In the genomic region with DNA sequence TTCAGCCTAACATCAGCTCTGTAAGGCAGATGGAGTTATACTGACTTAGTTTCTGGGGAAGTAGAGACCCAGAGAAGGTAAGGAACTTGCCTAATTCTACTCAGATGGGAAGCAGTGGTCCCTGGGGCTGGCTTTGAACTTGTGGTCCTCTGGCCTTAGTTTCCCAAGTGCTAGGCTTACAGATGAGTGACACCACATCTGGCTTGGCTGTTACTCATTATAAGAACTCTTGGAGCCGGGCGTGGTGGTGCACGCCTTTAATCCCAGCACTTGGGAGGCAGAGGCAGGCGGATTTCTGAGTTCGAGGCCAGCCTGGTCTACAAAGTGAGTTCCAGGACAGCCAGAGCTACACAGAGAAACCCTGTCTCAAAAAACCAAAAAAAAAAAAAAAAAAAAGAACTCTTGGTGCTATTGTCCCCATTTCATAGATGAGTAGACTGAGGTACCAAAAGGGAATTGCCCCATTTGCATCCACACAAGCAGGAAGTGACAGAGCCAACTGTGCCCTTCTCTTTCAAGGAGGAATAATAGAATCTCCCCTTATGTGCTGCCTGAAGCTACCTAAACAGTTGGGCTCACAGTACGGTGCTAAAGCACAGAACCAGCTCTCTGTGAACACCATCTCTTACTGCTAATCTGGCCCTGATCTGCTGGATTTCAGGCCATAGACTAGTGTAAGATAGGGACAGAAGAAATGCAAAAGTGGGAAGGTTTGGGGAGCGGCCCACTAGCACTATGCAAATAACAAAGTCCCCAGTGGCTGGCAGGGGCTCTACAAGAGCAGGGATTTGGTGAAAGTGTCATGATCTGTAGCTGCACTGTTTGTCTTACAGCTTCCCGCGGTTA, we compare ENCODE assay signal across 10 mouse cellular contexts. TPM values are rescaled to one million over a fixed set of nuclear protein-coding genes. Genes with fewer than 3 reads are reported as not detected.
DNase-seq lines count a peak whose midpoint lies in the region; ATAC-seq and TF ChIP-seq lines count a peak whose summit lies in the region.
"Had no signal": no experiment of that assay in that cellular context is flagged by ENCODE, and none has a peak within 500 bp of the region (broad histone marks: within the 10 kb centered on the region; RNA-seq: fewer than 3 reads in every experiment).

No protein-coding gene starts in this region.

- H3K4me2 ChIP-seq in kidney, postnatal 0 days (ENCODE audit: low read length) = peak overlapping the region; percentile 45
- H3K4me2 ChIP-seq in intestine, embryonic 15.5 days (replicated peaks) = peak overlapping the region; percentile 46
- H3K4me2 ChIP-seq in midbrain, embryonic 13.5 days (replicated peaks) = 0 out of 2 replicates have a peak overlapping the region, but pooled peaks have one; percentile 5

- ATAC-seq in kidney, postnatal 0 days (replicated peaks; ENCODE audit: low FRiP score, low read depth) = no peak
- ATAC-seq in intestine, embryonic 15.5 days = peak; percentile 61
- ATAC-seq in midbrain, embryonic 13.5 days = no peak

- H3K9me3 ChIP-seq in kidney, postnatal 0 days (replicated peaks; ENCODE audit: low read length) = no peaks in the 10 kb centered on the region
- H3K9me3 ChIP-seq in intestine, embryonic 15.5 days = no peaks in the 10 kb centered on the region
- no peaks in the 10 kb centered on the region for H3K9me3 ChIP-seq in midbrain, embryonic 13.5 days

- H3K4me1 ChIP-seq in kidney, postnatal 0 days (replicated peaks; ENCODE audit: insufficient read depth, low read length) = peaks cover 4% of the 10 kb centered on the region
- peaks cover 9% of the 10 kb centered on the region for H3K4me1 ChIP-seq in intestine, embryonic 15.5 days (replicated peaks)
- H3K4me1 ChIP-seq in midbrain, embryonic 13.5 days (replicated peaks) = peaks cover 11% of the 10 kb centered on the region

- no peak overlapping the region for H3K9ac ChIP-seq in kidney, postnatal 0 days (ENCODE audit: low read depth, low read length)
- H3K9ac ChIP-seq in intestine, embryonic 15.5 days = no peak overlapping the region; the same call in 1 of the 2 replicates
- H3K9ac ChIP-seq in midbrain, embryonic 13.5 days (replicated peaks) = 0 out of 2 replicates have a peak overlapping the region, but pooled peaks have one; percentile 32

- 68% methylated on average over 9 of the region's 9 CpGs for WGBS in kidney, postnatal 0 days
- 66% methylated on average over 9 of the region's 9 CpGs for WGBS in intestine, embryonic 15.5 days
- whole genome bisulfite sequencing in midbrain, embryonic 13.5 days = 69% methylated on average over 9 of the region's 9 CpGs

- no peak for DNase-seq in kidney, postnatal 0 days (ENCODE audit: low spot score)
- DNase-seq in kidney, adult 18-20 months = no peak
- DNase-seq in ZHBTc4 (ENCODE audit: low read depth, low spot score) = peak; percentile 26
- DNase-seq in right cerebral cortex, postnatal 10 days (ENCODE audit: low spot score in 2 of 2) = no peak
- no peak for DNase-seq in right cerebral cortex, postnatal 36 days (ENCODE audit: low spot score in 2 of 2)
- DNase-seq: cerebellum, adult 11-12 months; retina, postnatal 1 day had no signal

- 0 out of 2 replicates have a peak overlapping the region, but pooled peaks have one; percentile 31 for H3K27ac ChIP-seq in kidney, postnatal 0 days
- peak overlapping the region; percentile 81 for H3K27ac ChIP-seq in intestine, embryonic 15.5 days
- no peak overlapping the region for H3K27ac ChIP-seq in midbrain, embryonic 13.5 days
- H3K27ac ChIP-seq: macrophage had no signal

- H3K36me3 ChIP-seq in kidney, postnatal 0 days (ENCODE audit: insufficient read depth, low read length) = no peaks in the 10 kb centered on the region
- no peaks in the 10 kb centered on the region for H3K36me3 ChIP-seq in intestine, embryonic 15.5 days
- no peaks in the 10 kb centered on the region for H3K36me3 ChIP-seq in midbrain, embryonic 13.5 days

- peak; percentile 22; the same call in 1 of the 2 replicates for TF ChIP-seq CTCF in kidney, postnatal 0 days (IDR thresholded peaks at IDR 0.05; ENCODE audit: low read depth)

- no peak overlapping the region; the same call in 1 of the 2 replicates for H3K4me3 ChIP-seq in kidney, postnatal 0 days (replicated peaks; ENCODE audit: low read depth, low read length)
- H3K4me3 ChIP-seq in intestine, embryonic 15.5 days (replicated peaks) = peak overlapping the region; percentile 10; the same call in 1 of the 2 replicates
- no peak overlapping the region for H3K4me3 ChIP-seq in midbrain, embryonic 13.5 days (replicated peaks)

- H3K27me3 ChIP-seq in kidney, postnatal 0 days (ENCODE audit: insufficient read depth, low read length) = no peaks in the 10 kb centered on the region
- no peaks in the 10 kb centered on the region for H3K27me3 ChIP-seq in intestine, embryonic 15.5 days (replicated peaks)
- H3K27me3 ChIP-seq in midbrain, embryonic 13.5 days = peaks cover 3% of the 10 kb centered on the region; the same call in 1 of the 2 replicates

RNA-seq across cellular contexts. Expression of a gene that starts 0.6 kb away (rescaled TPM):
- polyA plus RNA-seq in kidney, postnatal 0 days (2015; fragmentation: Nextera tagmentation; extraction: Ambion mirVana) = 0.33 and 0.47 TPM in 2 replicates
- polyA plus RNA-seq in intestine, embryonic 15.5 days (2015; fragmentation: Nextera tagmentation; extraction: Ambion mirVana) = 3.2 and 3.3 TPM in 2 replicates
- 0.26 and 0.41 TPM in 2 replicates for polyA plus RNA-seq in midbrain, embryonic 13.5 days (2015; fragmentation: Nextera tagmentation; extraction: Ambion mirVana)
- polyA plus RNA-seq: macrophage had no signal

RNA-seq across cellular contexts. Expression of a gene that starts 4.0 kb away (rescaled TPM):
- 27.2 and 30.3 TPM in 2 replicates for polyA plus RNA-seq in kidney, postnatal 0 days (2015; fragmentation: Nextera tagmentation; extraction: Ambion mirVana)
- polyA plus RNA-seq in intestine, embryonic 15.5 days (2015; fragmentation: Nextera tagmentation; extraction: Ambion mirVana) = 80.4 and 84.7 TPM in 2 replicates
- polyA plus RNA-seq in midbrain, embryonic 13.5 days (2015; fragmentation: Nextera tagmentation; extraction: Ambion mirVana) = 31.4 and 37.7 TPM in 2 replicates
